Mouse (Mus musculus) CD4-positive, CD25-positive, alpha-beta regulatory T cell, adult 2 months (primary cell): ENCODE data around the gene Wfdc15b.
A peak's percentile ranks its signal among the peaks of the same experiment; 100 is the strongest.

Experiments used
- DNase-seq: peaks from one replicate; pipeline ENCODE4 v3.0.0-alpha.2; 2012; ENCODE audit warnings: low read depth, low spot score

Wfdc15b gene

GRCm38 (mm10) chr2:164180124-164180523 is 41.3 kb downstream of the Wfdc15b start:
- DNase-seq: peak; percentile 75

GRCm38 (mm10) chr2:164177831-164178230 is 43.6 kb downstream of the Wfdc15b start:
- DNase-seq: no peak

GRCm38 (mm10) chr2:164175850-164176249 is 45.6 kb downstream of the Wfdc15b start:
- DNase-seq: no peak

DNA sequence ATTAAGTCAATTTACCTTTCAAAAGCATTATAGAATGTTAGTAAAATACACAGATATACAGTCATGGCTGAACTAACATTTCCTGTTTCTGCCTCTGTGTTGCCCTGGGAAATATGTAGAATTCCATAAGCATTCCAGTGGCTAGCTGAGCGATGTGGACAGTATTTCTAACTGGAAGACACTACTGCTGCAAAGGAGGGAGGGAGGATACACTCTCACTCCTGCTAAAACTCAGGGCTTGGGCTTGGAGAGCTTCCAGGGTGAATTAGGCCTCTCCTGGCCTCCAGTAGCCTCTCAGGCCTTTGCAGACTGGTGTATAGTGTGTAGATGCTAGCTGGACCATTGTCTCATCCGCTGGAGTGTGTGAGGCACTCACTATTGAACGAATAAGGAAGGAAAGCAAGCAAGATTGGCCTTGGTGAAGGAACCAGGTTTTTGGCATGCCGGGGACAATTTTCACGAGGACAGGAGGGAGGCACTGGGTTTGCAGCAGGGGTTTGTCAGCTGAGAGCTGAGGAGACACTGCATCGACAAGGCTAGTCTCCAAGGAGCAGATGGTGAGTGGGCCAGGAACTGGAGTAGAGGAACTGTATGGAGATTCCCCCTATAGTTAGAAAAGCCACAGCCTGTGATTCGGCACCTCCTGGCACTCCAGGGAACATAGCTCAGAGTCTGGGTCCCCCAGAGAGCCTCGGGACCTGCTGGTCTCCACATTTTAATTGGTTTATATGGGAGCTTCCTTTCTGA is 46.6 kb downstream of the Wfdc15b start:
- no peak for DNase-seq

GRCm38 (mm10) chr2:164173394-164173793 is 48.1 kb downstream of the Wfdc15b start:
- no peak for DNase-seq

DNA sequence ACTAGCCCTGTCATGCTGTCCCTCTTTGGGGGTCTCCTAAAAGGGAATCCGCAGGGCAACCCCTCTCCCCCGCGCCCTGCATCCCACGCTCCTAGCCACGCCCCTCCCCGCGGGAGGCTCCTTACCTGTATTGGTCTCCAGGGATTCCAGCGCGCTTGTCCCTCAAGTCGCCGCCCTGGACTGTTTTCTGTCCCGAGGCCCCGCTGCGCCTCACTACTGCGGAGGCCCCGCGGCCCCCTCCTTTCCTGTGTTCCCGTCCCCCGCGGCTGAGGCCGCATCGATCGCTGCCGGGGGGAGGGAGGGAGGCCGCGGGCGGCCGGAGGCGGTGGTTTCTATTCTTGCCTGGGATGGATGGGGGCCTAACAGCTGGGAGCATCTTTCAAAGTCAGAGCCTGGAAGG is 50.6 kb downstream of the Wfdc15b start, which contains the start of gene Kcns1:
Gene Kcns1 (minus strand): TSS at position 212 of the 400 bp plus-strand sequence.
- DNase-seq: no peak

GRCm38 (mm10) chr2:164170326-164170725 is 51.1 kb downstream of the Wfdc15b start:
- DNase-seq: no peak

GRCm38 (mm10) chr2:164168571-164168946 is 52.9 kb downstream of the Wfdc15b start:
- peak; percentile 69 for DNase-seq

DNA sequence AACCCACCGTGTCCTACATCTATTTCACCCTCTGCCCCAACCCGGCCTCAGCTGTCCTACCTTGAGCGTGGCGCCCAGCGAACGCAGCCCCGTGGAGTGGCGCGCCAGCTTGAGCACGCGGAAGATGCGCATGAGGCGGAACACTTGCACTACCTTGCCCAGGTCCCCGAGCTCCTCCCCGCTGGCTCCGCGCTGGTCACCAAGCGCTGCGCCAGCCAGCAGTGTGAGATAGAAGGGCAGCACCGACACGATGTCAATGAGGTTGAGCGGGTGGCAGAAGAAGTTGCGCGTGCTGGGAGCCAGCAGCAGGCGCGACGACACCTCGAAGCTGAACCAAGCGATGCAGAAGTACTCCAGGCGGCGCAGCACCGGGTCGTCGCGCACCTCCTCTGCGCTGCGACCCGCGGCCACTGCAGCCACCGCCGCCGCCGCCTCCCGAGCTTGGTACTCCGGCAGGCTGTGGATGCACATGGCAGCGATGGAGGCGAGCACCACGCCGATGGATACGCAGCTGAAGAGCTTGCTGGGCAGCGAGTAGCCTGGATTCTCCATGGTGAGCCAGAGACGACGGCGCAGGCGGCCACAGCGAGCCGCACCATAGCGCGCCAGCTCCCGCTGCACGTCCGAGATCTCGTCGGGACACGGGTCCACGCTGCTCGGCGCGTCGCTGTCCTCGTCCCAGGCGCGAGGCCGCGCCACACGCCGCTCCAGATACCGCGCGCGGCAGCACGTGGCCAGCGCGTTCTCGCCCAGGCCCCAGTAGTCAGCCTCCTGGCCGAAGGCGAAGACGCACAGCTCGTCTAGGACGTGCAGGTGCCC is 53.5 kb downstream of the Wfdc15b start:
- DNase-seq: no peak

- no peak for DNase-seq
These were observed 56.5 kb downstream of the Wfdc15b start for GRCm38 (mm10) chr2:164164941-164165340.
